Mouse (Mus musculus): Measurements from ENCODE around the gene Smoc1.

Gene Smoc1

GRCm38 (mm10) chr12:81026277-81026994 lies at the start of gene Smoc1:
Gene Smoc1, plus strand, starts transcription at chr12:81026808.
- DNase-seq, result peak; percentile 71

- peak; percentile 36 for DNase-seq
Measured at GRCm38 (mm10) chr12:80982326-80982725, 44.3 kb upstream of the Smoc1 start.

GRCm38 (mm10) chr12:80983695-80984094 lies 42.9 kb upstream of the Smoc1 start:
- peak; percentile 12 for DNase-seq

GRCm38 (mm10) chr12:80986628-80987027 lies 40.0 kb upstream of the Smoc1 start:
- no peak for DNase-seq

- DNase-seq, result no peak
Measured at GRCm38 (mm10) chr12:80988286-80988685, 38.3 kb upstream of the Smoc1 start.

- DNase-seq, result no peak
Measured at GRCm38 (mm10) chr12:80990901-80991445, 35.6 kb upstream of the Smoc1 start.

- DNase-seq, result no peak
Measured at GRCm38 (mm10) chr12:80991806-80992205, 34.8 kb upstream of the Smoc1 start.

- no peak for DNase-seq
Measured at GRCm38 (mm10) chr12:80992540-80993122, 34.0 kb upstream of the Smoc1 start.

- DNase-seq, result no peak
Measured at GRCm38 (mm10) chr12:80993773-80994172, 32.8 kb upstream of the Smoc1 start.

- no peak for DNase-seq
Measured at GRCm38 (mm10) chr12:80995326-80995725, 31.3 kb upstream of the Smoc1 start.

- DNase-seq, result no peak
Measured at GRCm38 (mm10) chr12:80997652-80998051, 29.0 kb upstream of the Smoc1 start.

GRCm38 (mm10) chr12:80998528-80999221 lies 27.9 kb upstream of the Smoc1 start:
- no peak for DNase-seq

GRCm38 (mm10) chr12:81000924-81001323 lies 25.7 kb upstream of the Smoc1 start:
- DNase-seq, result no peak

- no peak for DNase-seq
Measured at GRCm38 (mm10) chr12:81002841-81003635, 23.6 kb upstream of the Smoc1 start.

GRCm38 (mm10) chr12:81009813-81010212 lies 16.8 kb upstream of the Smoc1 start:
- no peak for DNase-seq

GRCm38 (mm10) chr12:81011994-81012393 lies 14.6 kb upstream of the Smoc1 start:
- DNase-seq, result no peak

GRCm38 (mm10) chr12:81013496-81013895 lies 13.1 kb upstream of the Smoc1 start:
- no peak for DNase-seq

- DNase-seq, result no peak
Measured at GRCm38 (mm10) chr12:81017624-81018023, 9.0 kb upstream of the Smoc1 start.

- DNase-seq, result no peak
Measured at GRCm38 (mm10) chr12:81018516-81019279, 7.9 kb upstream of the Smoc1 start.

- DNase-seq, result no peak
Measured at GRCm38 (mm10) chr12:81019280-81019935, 7.2 kb upstream of the Smoc1 start.

GRCm38 (mm10) chr12:81024407-81024806 lies 2.2 kb upstream of the Smoc1 start:
- peak; percentile 83 for DNase-seq

- DNase-seq, result no peak
Measured at GRCm38 (mm10) chr12:81024993-81025392, 1.6 kb upstream of the Smoc1 start.

Measured in cerebellum, adult 11-12 months (tissue).